Mouse (Mus musculus) brain, adult 2 months (tissue): ENCODE measurements at regions not wholly inside any gene's neighbourhood (a gene's known extent, or its start where the extent isn't known, plus 50 kb on each side); places are given as distances from the start of the nearest gene placed in this dataset.
A peak's percentile ranks its signal among the peaks of the same experiment; 100 is the strongest.

Source experiments
- DNase-seq: peaks from one replicate; pipeline ENCODE4 v3.0.0; 2011; ENCODE audit warnings: low read depth, low spot score

DNA sequence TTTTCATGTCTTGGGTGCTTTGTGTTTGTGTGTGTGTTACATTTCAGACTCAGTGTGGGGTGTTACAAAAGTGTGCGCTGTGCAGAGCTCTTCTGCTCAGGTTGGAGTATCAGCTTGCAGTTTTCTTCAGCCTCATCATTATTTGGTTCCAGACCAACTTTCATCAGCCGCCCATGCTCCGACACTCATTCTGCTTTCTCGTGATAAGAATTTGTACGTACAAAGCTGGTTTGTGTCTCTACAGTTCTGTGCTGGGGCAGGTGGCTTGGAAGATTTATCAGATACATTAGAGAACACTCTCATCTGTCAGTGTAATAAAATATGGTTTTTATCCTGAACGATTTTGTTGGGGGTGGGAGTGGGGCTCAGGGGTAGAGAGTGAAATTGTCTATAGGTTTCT lies 332.8 kb upstream of the Tnp1 start:
- DNase-seq: no peak

GRCm38 (mm10) chr1:73344587-73344986 lies 328.9 kb upstream of the Tnp1 start:
- DNase-seq: no peak

GRCm38 (mm10) chr1:73341911-73342310 lies 326.2 kb upstream of the Tnp1 start:
- DNase-seq: peak; percentile 17

- no peak for DNase-seq
Measured at GRCm38 (mm10) chr1:73337401-73337800, 321.7 kb upstream of the Tnp1 start.

DNA sequence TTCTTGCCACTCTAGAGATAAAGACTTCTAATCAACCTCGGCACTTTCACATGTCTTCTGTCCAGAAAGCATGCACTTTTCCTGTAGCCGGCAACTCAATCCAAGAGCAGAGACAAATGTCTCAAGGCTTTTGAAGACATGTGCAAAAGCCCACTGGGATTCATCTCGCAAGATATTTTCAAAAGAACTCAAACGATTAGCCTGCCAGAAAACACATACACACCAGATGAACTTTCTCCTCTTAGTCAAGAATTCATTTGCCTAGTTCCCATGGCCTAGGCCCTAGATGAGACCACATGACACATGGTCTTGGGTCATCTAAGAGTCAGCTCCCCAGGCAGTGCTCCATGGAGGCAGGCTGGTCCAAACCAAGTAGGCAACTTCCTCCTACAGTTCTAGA lies 293.8 kb upstream of the Tnp1 start:
- DNase-seq: no peak

GRCm38 (mm10) chr1:73308420-73308819 lies 292.7 kb upstream of the Tnp1 start:
- no peak for DNase-seq

DNA sequence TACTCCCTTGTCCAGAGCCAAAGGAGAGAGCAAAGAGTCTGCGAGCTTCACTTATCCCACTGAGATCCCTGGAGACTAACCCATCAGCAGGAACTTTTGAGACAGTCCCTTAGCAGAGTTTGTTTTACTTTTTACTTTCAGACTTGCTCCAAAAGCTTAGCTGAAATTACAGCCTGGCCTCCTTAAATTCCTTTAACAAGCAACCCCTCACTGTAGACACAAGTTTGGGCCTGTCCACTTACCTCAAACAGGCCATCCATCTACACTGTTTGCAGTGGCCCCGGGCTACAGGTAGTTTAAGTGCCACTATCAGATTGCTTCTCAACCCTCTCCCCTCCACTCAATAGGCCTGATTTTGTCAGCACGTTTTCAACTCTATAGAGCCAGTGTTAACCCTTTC lies 291.5 kb upstream of the Tnp1 start:
- no peak for DNase-seq

DNA sequence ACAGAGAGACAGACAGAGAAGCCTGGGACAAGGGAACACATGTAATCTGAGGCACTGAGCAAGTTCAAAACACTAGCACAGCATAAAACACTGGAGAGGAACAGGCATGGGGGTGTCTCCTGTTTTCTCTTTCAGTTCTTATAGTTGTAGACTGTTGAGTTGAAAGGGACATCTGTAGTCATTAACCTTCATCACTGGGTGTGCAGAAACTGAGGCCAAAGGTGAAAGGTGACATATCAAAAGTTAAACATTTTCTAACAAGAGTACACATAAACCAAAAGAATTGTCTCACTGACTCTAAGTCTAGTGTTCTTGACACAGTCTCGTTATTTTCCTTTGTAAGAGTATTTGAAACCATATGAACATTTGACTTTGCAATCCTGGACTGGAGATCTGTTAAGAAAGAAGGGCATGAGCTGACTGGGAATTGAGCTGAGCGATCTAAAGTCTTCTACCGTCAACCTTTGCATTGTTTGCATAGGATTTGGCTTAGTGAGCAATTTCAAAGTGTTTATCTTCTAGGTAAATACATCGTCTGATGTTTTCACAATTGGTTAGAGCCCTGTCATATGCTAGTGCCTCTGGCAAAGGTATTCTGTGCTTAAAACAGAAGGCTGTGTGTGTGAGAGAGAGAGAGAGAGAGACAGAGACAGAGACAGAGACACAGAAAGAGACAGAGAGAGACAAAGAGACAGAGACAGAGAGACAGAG lies 284.4 kb upstream of the Tnp1 start:
- no peak for DNase-seq

DNA sequence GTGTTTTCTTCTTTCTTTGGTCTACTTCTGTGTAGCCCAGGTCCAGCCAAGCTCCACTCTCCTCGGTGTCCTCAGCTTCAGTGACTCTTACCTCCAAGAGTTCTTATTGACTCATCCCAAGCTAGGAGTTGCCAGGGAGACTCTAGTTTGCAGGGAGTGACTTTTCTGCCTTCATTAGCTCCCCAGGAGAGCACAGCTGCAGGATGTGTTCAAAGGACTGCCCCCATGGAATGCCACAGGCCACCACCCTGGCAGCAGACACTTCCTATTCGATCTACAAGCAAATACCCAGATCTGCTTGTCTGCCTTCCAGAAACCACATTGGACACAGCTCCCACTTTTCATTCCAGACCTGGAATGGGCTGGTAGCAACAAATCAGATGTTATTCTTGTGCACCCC lies 269.6 kb upstream of the Tnp1 start:
- DNase-seq: no peak

DNA sequence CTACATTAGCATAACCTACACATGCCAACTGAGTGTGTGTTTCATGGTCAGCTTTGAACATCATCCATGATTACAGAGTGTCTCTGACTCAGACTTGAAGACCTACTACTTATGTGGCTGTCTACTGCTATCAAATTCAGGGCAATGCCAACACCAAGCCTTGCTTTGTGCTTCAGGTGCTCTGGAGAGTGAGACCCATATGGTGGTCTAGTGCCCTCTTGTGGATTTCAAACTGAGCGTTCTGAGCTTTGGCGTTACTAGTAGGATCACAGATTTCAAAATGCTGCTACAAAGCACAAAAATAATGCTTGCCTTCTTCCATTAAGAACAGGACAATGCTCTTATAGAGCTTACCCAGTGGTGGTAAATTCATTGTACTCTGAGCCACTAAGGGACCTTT lies 258.8 kb upstream of the Tnp1 start:
- peak; percentile 79 for DNase-seq

DNA sequence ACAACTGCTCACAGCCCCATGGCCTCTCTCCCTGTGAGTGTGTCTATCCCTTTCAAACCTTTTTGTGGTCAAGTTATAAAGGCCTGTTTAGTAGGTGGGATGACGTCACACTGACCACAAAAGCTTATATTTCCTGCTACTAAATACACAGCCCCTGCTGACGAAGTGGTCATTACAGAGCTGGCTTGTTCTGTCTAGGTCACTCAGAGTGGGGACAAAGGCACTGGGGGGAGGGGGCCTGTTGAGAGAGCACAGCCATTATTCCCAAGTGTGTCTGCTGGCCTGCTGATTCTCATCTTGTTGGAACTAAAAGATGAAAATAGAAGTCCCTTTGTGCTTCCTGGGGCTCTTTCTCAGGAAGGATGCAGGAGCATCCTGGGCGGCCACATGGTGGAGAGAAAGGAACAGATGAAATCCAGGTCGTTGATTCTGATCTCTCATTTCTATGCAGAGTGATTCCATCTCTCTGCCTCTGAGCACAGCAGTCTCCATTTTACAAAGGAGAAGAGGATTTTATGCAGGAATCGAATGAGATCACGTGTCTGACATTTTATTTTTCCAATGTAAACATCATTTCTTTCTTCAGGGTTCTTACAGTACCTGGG lies 255.2 kb upstream of the Tnp1 start:
- peak; percentile 14 for DNase-seq

GRCm38 (mm10) chr1:73269051-73269755 lies 253.5 kb upstream of the Tnp1 start:
- no peak for DNase-seq

GRCm38 (mm10) chr1:73265009-73265408 lies 249.3 kb upstream of the Tnp1 start:
- peak; percentile 25 for DNase-seq

GRCm38 (mm10) chr1:73264245-73264644 lies 248.5 kb upstream of the Tnp1 start:
- DNase-seq: no peak

DNA sequence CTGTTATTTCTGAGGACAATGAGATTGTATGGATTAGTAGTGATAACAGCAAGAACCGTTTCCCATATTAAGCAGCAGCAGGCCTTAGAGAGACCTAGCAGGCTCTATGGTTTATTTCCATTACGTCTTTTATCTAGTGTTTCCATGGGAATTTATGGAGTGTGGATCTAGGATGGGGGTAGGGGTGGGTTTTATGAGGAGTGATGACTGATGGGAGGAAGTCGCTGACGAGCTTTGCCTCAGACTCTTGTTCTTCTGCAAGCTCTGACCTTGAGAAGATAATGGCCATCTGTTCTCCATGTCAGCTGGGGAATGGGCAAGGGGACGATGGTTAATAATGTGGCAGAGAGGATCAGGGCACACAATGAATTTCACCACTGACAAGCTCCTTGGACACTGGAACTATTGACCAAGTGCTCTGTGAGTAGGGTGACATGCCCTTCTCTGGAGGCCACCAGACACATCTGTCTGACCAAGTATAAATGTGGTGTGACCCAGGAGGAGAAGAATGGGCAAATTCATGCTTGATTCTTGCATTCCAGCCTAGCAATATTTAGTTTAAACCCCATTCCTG lies 243.9 kb upstream of the Tnp1 start:
- no peak for DNase-seq

- DNase-seq: no peak
Measured at GRCm38 (mm10) chr1:73257263-73257662, 241.6 kb upstream of the Tnp1 start.

GRCm38 (mm10) chr1:73251911-73252356 lies 236.2 kb upstream of the Tnp1 start:
- no peak for DNase-seq

DNA sequence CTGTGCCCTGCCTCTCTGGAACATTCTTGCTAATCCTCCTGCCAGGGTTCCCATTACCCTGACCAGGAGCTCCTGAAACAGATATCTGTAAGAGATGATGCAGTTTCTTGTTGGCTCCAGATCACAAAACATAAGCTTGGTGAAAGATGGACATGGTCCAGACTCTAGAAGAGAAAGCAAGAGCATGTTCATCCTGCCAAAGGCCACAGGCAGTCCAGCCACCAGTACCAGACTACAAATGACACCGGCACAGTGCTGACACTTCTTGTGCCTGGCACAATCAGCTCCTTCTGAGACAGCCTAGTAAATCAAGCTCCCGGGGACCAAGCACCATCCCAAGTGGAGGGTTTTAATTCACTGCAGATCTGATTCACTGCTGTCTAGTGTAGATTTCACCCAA lies 228.3 kb upstream of the Tnp1 start:
- no peak for DNase-seq

DNA sequence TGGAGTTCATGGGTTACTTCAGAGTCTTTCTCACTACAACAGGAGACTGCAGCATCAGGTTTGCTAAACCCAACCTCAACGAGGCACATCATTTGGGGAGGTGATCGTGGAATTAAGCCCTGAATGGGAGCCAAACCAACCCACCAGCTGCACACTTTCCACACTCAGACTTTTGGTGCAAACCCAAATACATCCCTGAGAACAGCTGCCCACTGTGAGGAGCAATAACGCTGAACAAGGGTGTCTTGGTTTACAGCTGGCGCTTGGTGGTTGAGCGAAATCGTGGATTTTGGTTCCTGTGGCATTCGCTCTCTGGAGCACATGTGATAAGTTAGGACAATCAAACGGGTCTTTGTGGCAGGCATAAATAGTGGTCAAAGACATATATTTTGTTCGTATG lies 226.6 kb upstream of the Tnp1 start:
- peak; percentile 44 for DNase-seq

GRCm38 (mm10) chr1:73236867-73237266 lies 221.2 kb upstream of the Tnp1 start:
- DNase-seq: peak; percentile 41

GRCm38 (mm10) chr1:73233636-73234035 lies 217.9 kb upstream of the Tnp1 start:
- no peak for DNase-seq

DNA sequence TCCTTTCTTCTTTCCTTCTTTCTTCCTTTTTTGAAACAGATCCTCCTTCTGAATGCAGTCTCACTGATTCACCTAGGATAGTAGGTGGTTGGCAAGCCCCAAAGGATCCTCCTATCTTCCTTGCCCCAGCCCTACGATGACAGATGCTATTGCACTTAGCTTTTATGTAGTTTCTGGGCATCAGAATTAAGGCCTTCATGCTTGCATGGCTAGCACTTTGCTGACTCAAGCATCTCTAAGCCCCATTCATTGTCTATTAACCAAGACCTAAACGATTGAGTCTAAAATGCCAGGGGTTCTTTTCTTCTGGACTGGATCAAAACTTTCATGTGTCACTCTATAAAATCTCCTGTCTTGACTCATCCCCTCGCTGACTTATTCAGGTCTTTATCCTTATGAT lies 217.3 kb upstream of the Tnp1 start:
- DNase-seq: no peak

DNA sequence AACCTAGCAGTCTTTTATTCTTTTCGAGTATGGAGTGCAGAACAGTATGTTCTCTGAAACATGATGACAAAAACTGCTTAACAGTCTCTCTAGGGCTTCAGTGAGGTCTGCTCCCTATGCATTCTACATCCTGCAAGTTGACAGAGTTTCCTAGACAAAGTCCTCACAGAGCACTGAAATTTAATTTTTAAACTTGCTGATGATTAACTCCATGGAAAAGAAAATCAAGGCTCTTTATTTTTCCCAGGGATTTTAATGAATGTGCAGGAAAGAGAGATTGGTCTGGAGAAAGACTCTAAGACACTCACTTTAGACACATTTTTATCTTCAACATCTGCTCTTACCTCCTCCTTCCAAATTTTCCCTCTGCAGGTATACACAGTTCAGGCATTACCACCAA lies 214.9 kb upstream of the Tnp1 start:
- no peak for DNase-seq
